Mouse (Mus musculus): ENCODE measurements around the gene Igf1r.

- TF ChIP-seq POLR2A (IDR thresholded peaks at IDR 0.05; ENCODE audit: extremely low read depth, insufficient read depth, low read length) (no peak), CTCF (IDR thresholded peaks at IDR 0.05; ENCODE audit: extremely low read depth, insufficient read depth, low read length) (no peak)
These were observed 298.3 kb downstream of the Igf1r start for GRCm38 (mm10) chr7:68250902-68251301.

All from cortical plate, adult 2 months (tissue).